Mouse (Mus musculus): ENCODE results near the gene Smcr8. TPM values are rescaled to one million over a fixed set of nuclear protein-coding genes. Genes with fewer than 3 reads are reported as not detected.

The Smcr8 gene
- polyA plus RNA-seq, 1 experiment from 2014 or later = 7.2 TPM

Small RNA genes within 50 kb of the gene (microRNA-seq; reads per million reads assigned to microRNA genes)
- not detected for gene Mir5100 (ENCODE audit: borderline number of aligned reads)

Other genes starting within 250 kb of the Smcr8 start
- 29.3 and 30.1 TPM in 2 replicates for gene Alkbh5, start 241.1 kb upstream of the Smcr8 start, polyA plus RNA-seq (2014; fragmentation: Nextera tagmentation; extraction: Ambion mirVana)
- 49.7 and 57.8 TPM in 2 replicates for gene Llgl1, start 77.8 kb upstream of the Smcr8 start, polyA plus RNA-seq (2014; fragmentation: Nextera tagmentation; extraction: Ambion mirVana)
- 76.1 and 76.9 TPM in 2 replicates for gene Flii, start 50.3 kb upstream of the Smcr8 start, polyA plus RNA-seq (2014; fragmentation: Nextera tagmentation; extraction: Ambion mirVana)
- gene Mief2, start 49.1 kb upstream of the Smcr8 start, polyA plus RNA-seq (2014; fragmentation: Nextera tagmentation; extraction: Ambion mirVana) = 17.3 and 18.8 TPM in 2 replicates
- 12.1 and 16.4 TPM in 2 replicates for gene Top3a, start 159 bp upstream of the Smcr8 start, polyA plus RNA-seq (2014; fragmentation: Nextera tagmentation; extraction: Ambion mirVana)
- 30.2 and 35.7 TPM in 2 replicates for gene Shmt1, start 34.2 kb downstream of the Smcr8 start, polyA plus RNA-seq (2014; fragmentation: Nextera tagmentation; extraction: Ambion mirVana)
- gene Dhrs7b, start 53.1 kb downstream of the Smcr8 start, polyA plus RNA-seq (2014; fragmentation: Nextera tagmentation; extraction: Ambion mirVana) = 32.7 and 32.9 TPM in 2 replicates
- gene Tmem11, start 101.7 kb downstream of the Smcr8 start, polyA plus RNA-seq (2014; fragmentation: Nextera tagmentation; extraction: Ambion mirVana) = 61.6 and 61.7 TPM in 2 replicates
- 18.8 and 19.4 TPM in 2 replicates for gene Natd1, start 137.2 kb downstream of the Smcr8 start, polyA plus RNA-seq (2014; fragmentation: Nextera tagmentation; extraction: Ambion mirVana)
- gene Map2k3, start 154.5 kb downstream of the Smcr8 start, polyA plus RNA-seq (2014; fragmentation: Nextera tagmentation; extraction: Ambion mirVana) = 76.1 and 78.6 TPM in 2 replicates
- gene Kcnj12, start 245.0 kb downstream of the Smcr8 start, polyA plus RNA-seq (2014; fragmentation: Nextera tagmentation; extraction: Ambion mirVana) = 1.5 and 1.6 TPM in 2 replicates